Mouse (Mus musculus): Measurements from ENCODE around the gene Lrrc41. TPM values are rescaled to one million over a fixed set of nuclear protein-coding genes. Genes with fewer than 3 reads are reported as not detected.

The Lrrc41 gene
- 10 to 100 TPM; 39.2 to 39.5 TPM for total RNA-seq (2023)

GRCm38 (mm10) chr4:116074861-116075620 lies at the start of gene Lrrc41, which contains the start of gene Uqcrh:
Lrrc41 (plus strand) TSS chr4:116075269.
Uqcrh (minus strand) TSS chr4:116075071.

GRCm38 (mm10) chr4:116053399-116053961 lies 21.6 kb upstream of the Lrrc41 start, which contains the start of gene Nsun4:
Nsun4 (minus strand) TSS chr4:116053876.

GRCm38 (mm10) chr4:116123602-116124519 lies 48.8 kb downstream of the Lrrc41 start, which contains the start of the genes Rad54l and Pomgnt1:
Rad54l (minus strand) TSS chr4:116123690.
Pomgnt1 (plus strand) TSS chr4:116123840.

Other genes starting within 250 kb of the Lrrc41 start
- gene Mob3c, start 247.2 kb upstream of the Lrrc41 start, total RNA-seq (2023), result 10 to 100 TPM; 17.2 to 19.4 TPM
- 10 to 100 TPM; 73.7 to 76.3 TPM for gene Mknk1, start 236.1 kb upstream of the Lrrc41 start, total RNA-seq (2023)
- under 1 TPM in 1 of 2 experiments, not detected in 1; 0.92 TPM for gene Kncn, start 190.9 kb upstream of the Lrrc41 start, total RNA-seq (2023)
- gene 6430628N08Rik, start 184.6 kb upstream of the Lrrc41 start, total RNA-seq (2023), result not detected
- not detected for gene Dmbx1, start 135.3 kb upstream of the Lrrc41 start, total RNA-seq (2023)
- 10 to 100 TPM; 35.8 to 47.9 TPM for gene Faah, start 57.3 kb upstream of the Lrrc41 start, total RNA-seq (2023)
- 10 to 100 TPM; 31.9 to 36.4 TPM for gene Nsun4, start 21.4 kb upstream of the Lrrc41 start, total RNA-seq (2023)
- 100 to 1,000 TPM; 267 to 268 TPM for gene Uqcrh, start 198 bp upstream of the Lrrc41 start, total RNA-seq (2023)
- 1 to 10 TPM; 1.5 to 1.6 TPM for gene Rad54l, start 48.4 kb downstream of the Lrrc41 start, total RNA-seq (2023)
- gene Pomgnt1, start 48.6 kb downstream of the Lrrc41 start, total RNA-seq (2023), result 10 to 100 TPM; 41.2 to 49.3 TPM
- 1 to 10 TPM; 3.2 to 7.1 TPM for gene Lurap1, start 76.1 kb downstream of the Lrrc41 start, total RNA-seq (2023)
- gene Tspan1, start 92.3 kb downstream of the Lrrc41 start, total RNA-seq (2023), result not detected
- gene 1700042G07Rik, start 98.1 kb downstream of the Lrrc41 start, total RNA-seq (2023), result not detected
- not detected for gene Gm49337, start 98.1 kb downstream of the Lrrc41 start, total RNA-seq (2023)
- gene Pik3r3, start 146.3 kb downstream of the Lrrc41 start, total RNA-seq (2023), result 1 to 10 TPM; 1.4 to 1.5 TPM